Mouse (Mus musculus) myocyte (in vitro differentiated cells): ENCODE measurements around the gene Nkain2. TPM values are rescaled to one million over a fixed set of nuclear protein-coding genes. Genes with fewer than 3 reads are reported as not detected.

Experiments
- H3K27me3 ChIP-seq: one replicate; pipeline ENCODE4 v1.6.1; 2011; ENCODE audit not compliant: control insufficient read depth, insufficient read depth, insufficient read length
- H3K36me3 ChIP-seq: one replicate; pipeline ENCODE4 v1.6.1; 2011; ENCODE audit not compliant: control insufficient read depth, insufficient read depth
- H3K4me2 ChIP-seq: one replicate; pipeline ENCODE4 v1.6.1; 2011; ENCODE audit warnings: low read depth, control low read depth
- H3K4me3 ChIP-seq: one replicate; pipeline ENCODE4 v1.5.1; 2011; ENCODE audit warnings: mild to moderate bottlenecking, control low read depth, moderate library complexity
- H3K79me2 ChIP-seq: one replicate; pipeline ENCODE4 v1.6.1; 2011; ENCODE audit not compliant: control insufficient read depth, insufficient read depth
- H3ac ChIP-seq: one replicate; pipeline ENCODE4 v1.6.1; 2011; ENCODE audit not compliant: control insufficient read depth, insufficient read length
- CEBPB ChIP-seq: IDR thresholded peaks from 2 replicates; pipeline ENCODE4 v1.6.1; 2011; ENCODE audit warnings: mild to moderate bottlenecking, moderate library complexity; ENCODE audit not compliant: poor library complexity, insufficient read depth, severe bottlenecking
- E2F4 ChIP-seq: IDR thresholded peaks from one replicate; pipeline ENCODE4 v1.6.1; 2011; ENCODE audit warnings: mild to moderate bottlenecking, control low read depth, moderate library complexity; ENCODE audit not compliant: insufficient read depth
- MAX ChIP-seq: IDR thresholded peaks from one replicate; pipeline ENCODE4 v1.6.1; 2011; ENCODE audit warnings: low read depth, mild to moderate bottlenecking, control low read depth
- MYOD1 ChIP-seq, 3 experiments: IDR thresholded peaks; one replicate each; pipeline ENCODE4 v1.6.1; 2011; ENCODE audit warnings: control low read depth in 2 of 3, low read depth in 2 of 3, mild to moderate bottlenecking in 2 of 3, moderate library complexity in 1 of 3; ENCODE audit not compliant: insufficient read length in 2 of 3, control insufficient read depth in 1 of 3
- MYOG ChIP-seq, 3 experiments: IDR thresholded peaks; one replicate each; pipeline ENCODE4 v1.6.1; 2011; ENCODE audit warnings: control low read depth in 2 of 3, low read depth in 2 of 3, mild to moderate bottlenecking in 2 of 3; ENCODE audit not compliant: insufficient read length in 2 of 3, control insufficient read depth in 1 of 3, insufficient read depth in 1 of 3
- POLR2A ChIP-seq: IDR thresholded peaks from one replicate; pipeline ENCODE4 v1.6.1; 2011; ENCODE audit warnings: low read depth, mild to moderate bottlenecking, control low read depth, moderate library complexity; ENCODE audit not compliant: insufficient read length
- POLR2AphosphoS2 ChIP-seq: IDR thresholded peaks from one replicate; pipeline ENCODE4 v1.6.1; 2011; ENCODE audit warnings: low read depth, control low read depth; ENCODE audit not compliant: insufficient read length
- REST ChIP-seq: IDR thresholded peaks from one replicate; pipeline ENCODE4 v1.6.1; 2011; ENCODE audit warnings: mild to moderate bottlenecking, control low read depth, moderate library complexity; ENCODE audit not compliant: insufficient read depth, insufficient read length
- SRF ChIP-seq: IDR thresholded peaks from one replicate; pipeline ENCODE4 v1.6.1; 2011; ENCODE audit warnings: low read depth; ENCODE audit not compliant: control insufficient read depth, insufficient read length
- TCF12 ChIP-seq: IDR thresholded peaks from one replicate; pipeline ENCODE4 v1.6.1; 2011; ENCODE audit warnings: mild to moderate bottlenecking, control low read depth; ENCODE audit not compliant: poor library complexity, insufficient read depth, severe bottlenecking
- TCF3 ChIP-seq: IDR thresholded peaks from one replicate; pipeline ENCODE4 v1.6.1; 2011; ENCODE audit warnings: low read depth, control low read depth; ENCODE audit not compliant: insufficient read length
- USF1 ChIP-seq: IDR thresholded peaks from one replicate; pipeline ENCODE4 v1.6.1; 2011; ENCODE audit warnings: low read depth, mild to moderate bottlenecking, control low read depth, moderate library complexity
- polyA plus RNA-seq: library from polyadenylated mRNA; unstranded; fragments of >200 nt; fragmentation: generic; extraction: Trizol; gene quantifications from one replicate; pipeline ENCODE4 v1.2.1, GENCODE M21; 2012; ENCODE audit warnings: missing spikeins

Nkain2 gene
- polyA plus RNA-seq, 1 experiment, result 0.36 TPM

GRCm38 (mm10) chr10:31812543-31812942, 1077.7 kb downstream of the Nkain2 start:
- no peaks in the 10 kb centered on the region for H3K79me2 ChIP-seq
- no peaks in the 10 kb centered on the region for H3K36me3 ChIP-seq
- no peak overlapping the region for H3K4me2 ChIP-seq
- no peaks in the 10 kb centered on the region for H3K27me3 ChIP-seq
- H3ac ChIP-seq, result no peak overlapping the region
- H3K4me3 ChIP-seq, result no peak overlapping the region
- TF ChIP-seq CEBPB (no peak), POLR2AphosphoS2 (no peak), POLR2A (no peak), E2F4 (no peak), MYOD1 (IDR thresholded peaks at IDR 0.05; ENCODE audit: control insufficient read depth in 1 of 3, insufficient read length in 2 of 3, low read depth in 2 of 3) (no peak), MYOG (IDR thresholded peaks at IDR 0.05; ENCODE audit: control insufficient read depth in 1 of 3, insufficient read depth in 1 of 3, insufficient read length in 2 of 3, low read depth in 2 of 3) (no peak), USF1 (no peak), TCF12 (no peak), TCF3 (no peak), SRF (no peak), REST (no peak), MAX (no peak)

GRCm38 (mm10) chr10:31742443-31743057, 1147.7 kb downstream of the Nkain2 start:
- no peak overlapping the region for H3K4me2 ChIP-seq
- H3K4me3 ChIP-seq, result no peak overlapping the region
- H3K36me3 ChIP-seq, result no peaks in the 10 kb centered on the region
- H3K27me3 ChIP-seq, result no peaks in the 10 kb centered on the region
- H3ac ChIP-seq, result no peak overlapping the region
- no peaks in the 10 kb centered on the region for H3K79me2 ChIP-seq
- TF ChIP-seq REST (no peak), E2F4 (no peak), MYOG (IDR thresholded peaks at IDR 0.05; ENCODE audit: control insufficient read depth in 1 of 3, insufficient read depth in 1 of 3, insufficient read length in 2 of 3, low read depth in 2 of 3) (no peak), TCF3 (no peak)

GRCm38 (mm10) chr10:31728036-31728435, 1162.2 kb downstream of the Nkain2 start:
- H3K27me3 ChIP-seq, result no peaks in the 10 kb centered on the region
- no peak for TF ChIP-seq E2F4
- TF ChIP-seq MAX, result no peak
- TF ChIP-seq REST, result no peak
- TF ChIP-seq POLR2AphosphoS2, result no peak
- no peak for TF ChIP-seq TCF3
- TF ChIP-seq USF1, result no peak
- TF ChIP-seq SRF, result no peak
- no peak for TF ChIP-seq MYOD1 (IDR thresholded peaks at IDR 0.05; ENCODE audit: control insufficient read depth in 1 of 3, insufficient read length in 2 of 3, low read depth in 2 of 3)
- TF ChIP-seq POLR2A, result no peak
- TF ChIP-seq TCF12, result no peak
- no peak for TF ChIP-seq CEBPB
- TF ChIP-seq MYOG (IDR thresholded peaks at IDR 0.05; ENCODE audit: control insufficient read depth in 1 of 3, insufficient read depth in 1 of 3, insufficient read length in 2 of 3, low read depth in 2 of 3), result no peak
- no peaks in the 10 kb centered on the region for H3K36me3 ChIP-seq
- no peaks in the 10 kb centered on the region for H3K79me2 ChIP-seq
- H3ac ChIP-seq, result no peak overlapping the region
- no peak overlapping the region for H3K4me2 ChIP-seq
- no peak overlapping the region for H3K4me3 ChIP-seq

- no peaks in the 10 kb centered on the region for H3K27me3 ChIP-seq
- H3K36me3 ChIP-seq, result no peaks in the 10 kb centered on the region
- no peak overlapping the region for H3K4me3 ChIP-seq
- no peak overlapping the region for H3K4me2 ChIP-seq
- no peak overlapping the region for H3ac ChIP-seq
- H3K79me2 ChIP-seq, result no peaks in the 10 kb centered on the region
- no peak for TF ChIP-seq REST
- no peak for TF ChIP-seq SRF
Observed at GRCm38 (mm10) chr10:31647270-31647669, 1243.0 kb downstream of the Nkain2 start.

GRCm38 (mm10) chr10:31646083-31646482, 1244.2 kb downstream of the Nkain2 start:
- H3K4me2 ChIP-seq, result no peak overlapping the region
- no peak for TF ChIP-seq TCF3
- TF ChIP-seq USF1, result no peak
- no peak for TF ChIP-seq POLR2AphosphoS2
- TF ChIP-seq MYOG (IDR thresholded peaks at IDR 0.05; ENCODE audit: control insufficient read depth in 1 of 3, insufficient read depth in 1 of 3, insufficient read length in 2 of 3, low read depth in 2 of 3), result no peak
- TF ChIP-seq SRF, result no peak
- no peak overlapping the region for H3ac ChIP-seq
- no peaks in the 10 kb centered on the region for H3K27me3 ChIP-seq
- no peak overlapping the region for H3K4me3 ChIP-seq
- H3K79me2 ChIP-seq, result no peaks in the 10 kb centered on the region
- H3K36me3 ChIP-seq, result no peaks in the 10 kb centered on the region

Other genes starting within 250 kb of the Nkain2 start
- 10.8 TPM for gene Trdn, start 190.1 kb upstream of the Nkain2 start, polyA plus RNA-seq